Mouse (Mus musculus): ENCODE data around the gene Plbd1.

DNA sequence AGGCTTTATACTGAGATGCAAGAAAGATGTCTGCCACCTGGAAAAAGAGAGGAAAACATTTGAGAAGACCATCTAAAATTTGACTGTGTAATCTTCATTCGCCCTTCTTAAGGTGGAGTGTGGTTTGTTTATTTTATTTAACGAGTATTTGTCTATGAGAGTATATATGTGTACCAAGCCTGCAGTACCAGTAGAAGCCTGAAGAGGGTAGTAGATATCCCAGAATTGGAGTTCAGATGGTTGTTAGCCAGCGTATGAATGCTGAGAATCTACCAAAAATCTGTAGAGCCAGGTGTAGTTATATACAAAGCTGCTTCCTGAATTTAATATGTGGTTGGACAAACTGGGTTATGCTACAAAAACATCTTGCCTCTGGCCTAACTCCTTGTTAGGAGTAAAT lies 49.4 kb downstream of the Plbd1 start:
- TF ChIP-seq GATA1 (IDR thresholded peaks at IDR 0.05; ENCODE audit: borderline replicate concordance, low read length) = no peak
- no peak for TF ChIP-seq FLI1 (IDR thresholded peaks at IDR 0.05; ENCODE audit: low read length)

Data from megakaryocyte, embryonic 14.5 days (primary cell).